Mouse (Mus musculus) lung, adult 18-20 months (tissue): Measurements from ENCODE around the gene Itga11.
A peak's percentile ranks its signal among the peaks of the same experiment; 100 is the strongest.
"Not testable (repeated sequence)": the region's sequence is repeated elsewhere in the genome, so short reads cannot be mapped to it uniquely, and the experiment has no call there.

Experiments
- DNase-seq, 2 experiments: peaks; one replicate each; pipeline ENCODE4 v3.0.0; 2022; ENCODE audit warnings: mixed read lengths in 2 of 2

The Itga11 gene

DNA sequence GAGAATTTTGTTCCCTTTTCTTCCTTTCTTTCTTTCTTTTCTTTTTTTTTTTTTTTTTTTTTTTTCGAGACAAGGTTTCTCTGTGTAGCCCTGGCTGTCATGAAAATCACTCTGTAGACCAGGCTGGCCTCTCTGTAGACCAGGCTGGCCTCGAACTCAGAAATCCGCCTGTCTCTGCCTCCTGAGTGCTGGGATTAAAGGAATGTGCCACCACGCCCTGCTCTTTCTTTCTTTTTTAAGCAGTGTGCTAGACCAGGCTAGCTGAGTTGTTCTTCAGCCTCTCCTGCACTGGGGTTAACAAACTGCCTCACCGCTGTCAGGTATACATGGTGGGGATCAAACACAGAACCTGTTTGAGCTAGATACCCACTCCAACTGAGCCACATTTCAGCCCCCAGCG is 142.3 kb downstream of the Itga11 start:
- DNase-seq: not testable (repeated sequence)

DNA sequence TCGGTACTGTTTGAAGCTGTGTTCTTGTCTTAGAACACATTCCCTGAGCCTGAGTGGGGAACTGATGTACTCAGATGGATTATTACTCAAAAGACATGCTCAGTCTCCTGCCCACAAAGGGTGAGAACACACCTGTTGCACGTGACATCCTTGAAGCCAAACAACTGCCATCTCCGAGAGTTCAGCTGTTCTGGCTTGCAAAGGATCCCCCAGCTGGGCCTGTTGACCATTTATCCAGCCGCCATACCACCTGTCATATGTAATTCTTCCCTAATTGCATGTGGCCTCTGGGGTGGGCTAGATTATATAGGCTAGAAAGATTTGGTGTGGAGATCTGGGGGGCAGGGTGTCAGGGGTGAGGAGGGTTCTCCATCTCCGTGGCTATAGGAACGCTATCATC is 143.2 kb downstream of the Itga11 start:
- DNase-seq: no peak

DNA sequence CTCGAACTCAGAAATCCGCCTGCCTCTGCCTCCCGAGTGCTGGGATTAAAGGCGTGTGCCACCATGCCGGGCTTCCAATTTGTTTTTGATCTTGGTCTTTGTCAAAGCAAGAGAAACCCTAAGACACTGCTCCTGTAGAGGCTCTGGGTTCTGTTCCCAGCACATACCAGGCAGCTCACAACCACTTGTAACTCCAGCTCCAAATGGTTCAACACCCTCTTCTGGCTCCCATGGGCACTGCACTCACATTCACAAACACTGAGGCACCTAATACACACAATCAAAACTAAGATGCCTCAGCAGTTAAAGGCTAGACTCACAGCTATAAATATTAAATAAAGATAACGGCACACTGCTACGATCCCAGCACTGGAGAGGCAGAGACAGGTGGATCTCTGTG is 144.2 kb downstream of the Itga11 start:
- no peak for DNase-seq

DNA sequence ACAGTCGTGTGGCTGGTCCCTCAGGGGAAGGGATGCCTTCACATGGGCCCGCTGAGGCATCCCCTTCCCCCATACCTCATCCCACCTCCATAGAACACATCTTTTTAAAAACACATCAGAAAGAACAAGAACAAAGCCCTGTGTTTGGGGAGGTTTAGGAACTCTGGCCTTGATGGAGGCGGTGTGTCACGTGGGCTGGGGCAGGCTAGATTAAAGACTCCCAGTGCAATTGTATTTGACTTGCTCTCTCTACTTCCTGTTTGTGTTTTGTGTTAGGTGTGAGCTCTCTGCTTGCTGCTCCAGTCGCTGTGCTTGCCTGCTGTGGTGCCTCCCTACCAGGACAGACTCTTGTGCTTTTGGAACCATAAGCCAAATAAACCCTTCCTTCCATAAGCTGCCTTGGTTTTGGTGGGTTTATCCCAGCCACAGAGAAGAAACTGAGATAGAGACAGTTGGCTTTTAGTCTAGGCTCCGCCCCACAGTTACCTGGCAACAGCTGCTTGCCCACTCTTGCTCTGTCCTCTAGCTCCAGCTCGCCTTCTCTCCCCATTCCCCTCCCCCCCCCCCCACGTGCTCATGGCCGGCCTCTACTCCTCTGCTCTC is 148.3 kb downstream of the Itga11 start:
- peak in 1 of 2 experiments; percentile 43 for DNase-seq

DNA sequence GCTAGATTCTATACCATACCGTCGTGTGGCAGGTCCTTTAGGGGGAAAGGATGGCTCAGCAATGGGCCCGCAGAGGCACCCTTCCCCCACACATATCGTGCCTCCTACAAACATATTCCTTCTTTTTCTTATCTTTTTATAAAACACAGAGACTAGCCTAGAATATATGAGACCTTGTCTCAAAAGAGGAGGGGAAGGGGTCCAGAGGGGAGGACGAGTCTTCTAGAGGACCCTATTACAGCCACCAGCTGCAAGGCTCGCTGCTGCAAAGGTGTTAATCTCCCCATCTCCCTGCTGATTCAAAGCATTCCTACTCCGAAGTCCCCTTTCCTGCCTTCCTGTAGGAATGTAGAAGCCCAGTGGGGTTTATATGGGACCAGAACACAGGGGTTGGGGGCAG is 148.8 kb downstream of the Itga11 start:
- DNase-seq: no peak

DNA sequence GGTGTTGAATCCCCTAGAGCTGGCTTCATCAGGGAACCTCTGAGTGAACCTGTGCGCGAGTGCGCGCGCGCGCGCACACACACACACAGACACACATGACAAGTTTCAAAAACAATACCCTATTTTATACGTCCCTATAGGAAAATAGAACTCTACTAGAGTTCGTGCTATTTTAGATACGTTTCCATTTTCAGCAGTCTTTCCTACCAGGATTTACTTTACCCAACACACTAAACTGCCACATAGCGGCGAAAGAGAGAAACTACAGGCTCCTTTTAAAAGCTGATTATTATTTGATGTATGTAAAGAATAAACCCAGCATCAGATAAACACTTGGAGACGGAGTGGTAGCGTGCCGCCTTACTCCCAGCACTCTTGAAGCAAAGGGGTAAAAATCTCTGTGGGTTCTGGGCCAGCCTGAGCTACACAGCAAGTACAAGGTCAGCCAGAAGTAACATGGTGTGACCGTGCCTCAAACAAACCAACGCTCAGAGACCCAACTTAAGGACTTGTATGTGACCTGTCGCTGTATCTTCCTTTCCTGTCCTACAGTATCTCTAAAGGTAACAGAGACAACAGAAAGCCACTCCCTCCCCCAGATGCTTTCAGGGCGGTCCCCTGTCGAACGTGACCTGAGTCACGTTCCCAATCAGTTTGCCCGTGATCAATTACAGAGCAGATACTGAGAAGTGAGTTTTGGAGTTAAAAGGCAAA is 150.5 kb downstream of the Itga11 start:
- DNase-seq: peak in 1 of 2 experiments; percentile 41

DNA sequence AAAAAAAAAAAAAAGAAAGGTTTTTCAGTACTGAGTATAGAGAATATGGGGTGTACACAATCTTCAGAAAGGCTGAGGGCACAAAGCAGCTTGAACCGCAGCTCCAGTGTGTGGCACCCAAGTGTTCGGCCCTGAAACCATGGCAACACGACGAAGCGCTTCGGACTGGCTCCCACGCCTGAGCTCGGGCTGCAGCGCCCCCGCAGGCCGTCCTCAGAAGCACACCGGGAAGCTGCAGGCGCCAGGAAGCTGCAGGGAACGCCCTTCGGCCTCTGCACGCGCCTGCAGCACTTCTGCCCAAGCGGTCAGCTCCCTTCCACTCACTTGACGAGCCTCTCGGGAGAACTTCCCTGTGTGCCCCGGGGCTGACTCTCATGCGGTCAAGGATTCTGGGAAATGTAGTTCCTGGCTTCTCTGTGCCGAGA is 151.0 kb downstream of the Itga11 start:
- DNase-seq: peak; percentile 97 to 98

DNA sequence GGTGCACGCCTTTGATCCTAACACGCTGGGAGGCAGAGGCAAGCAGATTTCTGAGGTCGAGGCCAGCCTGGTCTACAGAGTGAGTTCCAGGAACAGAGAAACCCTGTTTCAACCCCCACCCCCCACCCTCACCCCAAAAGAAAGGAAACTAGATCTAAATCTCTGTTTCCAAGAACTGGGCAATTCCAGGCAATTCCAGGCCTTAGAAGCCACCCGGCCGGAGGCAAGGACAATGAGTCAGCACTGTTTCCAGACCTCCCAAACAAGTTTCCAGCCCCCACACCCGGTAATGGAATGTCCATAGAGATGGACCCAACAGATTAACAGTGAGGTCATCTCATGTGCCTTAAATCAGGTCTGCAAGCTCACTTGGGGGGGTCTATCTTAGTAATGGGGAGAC is 152.3 kb downstream of the Itga11 start:
- no peak for DNase-seq
